Mouse (Mus musculus): Measurements from ENCODE around the gene Ssr1. TPM values are rescaled to one million over a fixed set of nuclear protein-coding genes. Genes with fewer than 3 reads are reported as not detected.

The Ssr1 gene
- total and polyA plus RNA-seq, 2 experiments from 2014 or later, result 23.3 to 76.3 TPM

DNA sequence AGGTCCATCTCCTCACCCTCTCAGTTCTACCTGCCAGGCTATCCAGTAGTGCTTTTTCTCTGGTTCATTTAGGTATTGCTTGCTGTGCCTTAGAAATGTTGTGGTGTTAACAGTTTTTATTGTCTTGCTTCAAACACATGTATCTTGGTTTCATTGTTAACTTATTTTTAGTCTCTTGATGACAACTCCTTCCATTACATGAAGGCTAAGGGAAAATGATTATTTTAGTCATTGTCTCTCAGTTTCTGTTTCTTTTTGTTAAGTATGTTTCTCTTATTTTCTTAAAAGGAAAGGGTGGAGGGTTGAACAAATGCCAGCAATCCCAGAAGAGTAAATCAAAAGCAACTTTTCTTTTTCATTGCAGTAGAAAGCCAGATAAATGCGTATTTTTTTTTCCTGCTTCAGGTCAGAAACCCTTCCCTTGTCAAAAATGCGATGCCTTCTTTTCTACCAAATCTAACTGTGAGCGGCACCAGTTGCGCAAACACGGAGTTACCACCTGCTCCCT is 52.8 kb downstream of the Ssr1 start:
- Histone ChIP-seq H3K9me3 (ENCODE audit: low read length) (no peaks in the 10 kb centered on the region), H3K27ac (no peak overlapping the region), H3K4me2 (ENCODE audit: low read depth, low read length) (no peak overlapping the region), H3K4me3 (ENCODE audit: low read length) (no peak overlapping the region), H3K36me3 (ENCODE audit: insufficient read depth, low read length) (no peaks in the 10 kb centered on the region), H3K27me3 (ENCODE audit: insufficient read depth, low read length) (no peaks in the 10 kb centered on the region), H3K4me1 (ENCODE audit: insufficient read depth, low read length) (no peaks in the 10 kb centered on the region), H3K9ac (replicated peaks; ENCODE audit: low read length) (no peak overlapping the region)
- ATAC-seq, result no peak
- 81% methylated on average over 5 of the region's 5 CpGs for WGBS
- DNase-seq (ENCODE audit: low spot score), result no peak
- no peak for TF ChIP-seq CTCF (IDR thresholded peaks at IDR 0.05; ENCODE audit: low read depth)

DNA sequence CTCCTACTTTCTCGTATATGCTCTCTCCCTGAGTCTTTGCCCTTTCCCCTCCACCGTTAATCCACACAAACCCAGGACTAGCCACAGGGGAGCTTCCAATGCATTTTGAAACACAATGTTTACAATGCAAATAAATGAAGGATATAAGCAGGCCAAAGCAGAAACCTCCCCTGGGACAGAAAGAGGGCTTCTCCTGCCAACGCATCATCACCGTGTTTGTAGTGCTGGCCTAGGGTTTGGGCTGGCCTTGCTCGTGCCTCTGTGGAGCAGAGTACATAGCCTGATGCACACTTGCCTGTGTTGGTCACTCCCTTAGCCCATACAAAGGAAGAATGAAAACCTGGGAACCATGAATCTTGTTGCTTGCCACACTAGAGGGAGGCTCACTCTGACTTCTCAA is 53.4 kb downstream of the Ssr1 start:
- Histone ChIP-seq H3K27me3 (ENCODE audit: insufficient read depth, low read length) (no peaks in the 10 kb centered on the region), H3K27ac (no peak overlapping the region), H3K4me1 (ENCODE audit: insufficient read depth, low read length) (no peaks in the 10 kb centered on the region), H3K4me3 (ENCODE audit: low read length) (no peak overlapping the region), H3K36me3 (ENCODE audit: insufficient read depth, low read length) (no peaks in the 10 kb centered on the region), H3K9ac (replicated peaks; ENCODE audit: low read length) (no peak overlapping the region), H3K9me3 (ENCODE audit: low read length) (no peaks in the 10 kb centered on the region), H3K4me2 (ENCODE audit: low read depth, low read length) (no peak overlapping the region)
- no peak for TF ChIP-seq CTCF (IDR thresholded peaks at IDR 0.05; ENCODE audit: low read depth)
- no peak for DNase-seq (ENCODE audit: low spot score)
- WGBS, result 66% methylated on average over 5 of the region's 5 CpGs
- no peak for ATAC-seq

DNA sequence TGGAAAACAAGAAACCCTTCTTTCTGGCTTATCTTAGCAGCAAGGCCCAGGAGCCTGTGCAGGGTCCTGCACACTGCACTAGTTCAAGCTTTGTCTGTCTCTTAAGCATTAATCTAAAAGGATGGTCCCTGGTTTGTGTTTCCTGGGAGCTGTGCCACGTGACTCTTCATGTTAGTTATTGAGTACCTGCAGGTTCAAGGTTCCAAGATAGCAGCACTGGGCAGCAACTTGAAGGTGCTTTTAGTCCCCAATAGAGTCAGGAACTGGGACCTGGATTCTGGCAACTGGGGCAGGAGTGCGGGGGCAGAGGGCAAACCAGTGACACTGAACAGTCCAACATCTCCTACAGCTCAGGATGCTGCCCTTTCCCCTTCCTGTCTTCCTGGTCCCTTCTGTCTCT is 53.9 kb downstream of the Ssr1 start:
- Histone ChIP-seq H3K36me3 (ENCODE audit: insufficient read depth, low read length) (no peaks in the 10 kb centered on the region), H3K27ac (no peak overlapping the region), H3K4me1 (ENCODE audit: insufficient read depth, low read length) (no peaks in the 10 kb centered on the region), H3K27me3 (ENCODE audit: insufficient read depth, low read length) (no peaks in the 10 kb centered on the region), H3K9me3 (ENCODE audit: low read length) (no peaks in the 10 kb centered on the region), H3K4me3 (ENCODE audit: low read length) (no peak overlapping the region), H3K4me2 (ENCODE audit: low read depth, low read length) (no peak overlapping the region), H3K9ac (replicated peaks; ENCODE audit: low read length) (no peak overlapping the region)
- no peak for DNase-seq (ENCODE audit: low spot score)
- 87% methylated on average over 2 of the region's 2 CpGs for WGBS
- no peak for TF ChIP-seq CTCF (IDR thresholded peaks at IDR 0.05; ENCODE audit: low read depth)
- ATAC-seq, result no peak

DNA sequence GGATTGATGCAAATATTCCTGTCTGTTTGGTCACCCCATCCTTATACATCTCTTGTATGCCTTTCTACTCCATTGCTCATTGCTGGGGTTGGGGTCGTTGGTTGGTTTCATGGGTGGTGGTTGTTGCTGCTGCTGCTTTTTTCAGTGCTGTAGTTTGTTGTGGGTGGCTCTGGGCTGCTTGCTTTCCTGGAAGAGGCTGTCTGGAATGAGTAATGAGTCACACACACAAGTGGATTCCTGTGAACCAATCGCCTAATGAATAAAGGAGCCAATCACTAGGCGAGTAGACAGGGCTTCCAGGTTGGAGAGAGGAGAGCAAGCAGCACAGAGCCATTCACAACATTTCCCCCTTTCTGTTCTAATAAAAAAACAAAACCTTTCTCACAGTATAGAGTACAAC is 57.7 kb downstream of the Ssr1 start:
- Histone ChIP-seq H3K9ac (replicated peaks; ENCODE audit: low read length) (no peak overlapping the region), H3K27ac (no peak overlapping the region), H3K27me3 (ENCODE audit: insufficient read depth, low read length) (no peaks in the 10 kb centered on the region), H3K4me1 (ENCODE audit: insufficient read depth, low read length) (no peaks in the 10 kb centered on the region), H3K36me3 (ENCODE audit: insufficient read depth, low read length) (no peaks in the 10 kb centered on the region), H3K4me3 (ENCODE audit: low read length) (no peak overlapping the region), H3K4me2 (ENCODE audit: low read depth, low read length) (no peak overlapping the region), H3K9me3 (ENCODE audit: low read length) (no peaks in the 10 kb centered on the region)
- ATAC-seq (no peak), DNase-seq (ENCODE audit: low spot score) (no peak)
- no peak for TF ChIP-seq CTCF (IDR thresholded peaks at IDR 0.05; ENCODE audit: low read depth)
- WGBS, result 74% methylated on average over 3 of the region's 3 CpGs

DNA sequence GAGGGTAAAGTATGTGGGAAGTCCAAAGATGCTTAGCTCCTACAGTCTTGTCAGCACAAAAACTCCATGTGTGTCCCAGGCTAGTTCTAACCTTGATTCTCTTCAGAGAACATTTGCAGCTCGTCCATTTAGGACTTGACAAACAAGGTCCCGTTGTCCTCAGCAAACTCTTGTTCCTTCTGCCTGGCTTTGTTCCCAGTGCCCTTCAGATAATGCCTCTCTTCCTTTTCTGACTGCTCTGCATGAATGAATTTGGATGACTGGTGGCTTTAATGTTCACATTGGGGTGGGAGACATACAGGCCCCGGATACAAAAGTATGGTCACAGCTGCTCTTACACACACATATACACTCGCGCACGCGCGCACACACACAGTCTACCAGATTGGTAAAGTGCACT is 59.1 kb downstream of the Ssr1 start:
- ATAC-seq, result peak; percentile 68
- no peak for TF ChIP-seq CTCF (IDR thresholded peaks at IDR 0.05; ENCODE audit: low read depth)
- Histone ChIP-seq H3K4me3 (ENCODE audit: low read length) (no peak overlapping the region), H3K4me2 (ENCODE audit: low read depth, low read length) (no peak overlapping the region), H3K9ac (replicated peaks; ENCODE audit: low read length) (no peak overlapping the region), H3K9me3 (ENCODE audit: low read length) (no peaks in the 10 kb centered on the region), H3K4me1 (ENCODE audit: insufficient read depth, low read length) (no peaks in the 10 kb centered on the region), H3K27ac (peak overlapping the region; percentile 17; the same call in 1 of the 2 replicates), H3K36me3 (ENCODE audit: insufficient read depth, low read length) (no peaks in the 10 kb centered on the region; the same call in 1 of the 2 replicates), H3K27me3 (ENCODE audit: insufficient read depth, low read length) (no peaks in the 10 kb centered on the region)
- WGBS, result 49% methylated on average over 8 of the region's 8 CpGs
- DNase-seq (ENCODE audit: low spot score), result peak; percentile 54

DNA sequence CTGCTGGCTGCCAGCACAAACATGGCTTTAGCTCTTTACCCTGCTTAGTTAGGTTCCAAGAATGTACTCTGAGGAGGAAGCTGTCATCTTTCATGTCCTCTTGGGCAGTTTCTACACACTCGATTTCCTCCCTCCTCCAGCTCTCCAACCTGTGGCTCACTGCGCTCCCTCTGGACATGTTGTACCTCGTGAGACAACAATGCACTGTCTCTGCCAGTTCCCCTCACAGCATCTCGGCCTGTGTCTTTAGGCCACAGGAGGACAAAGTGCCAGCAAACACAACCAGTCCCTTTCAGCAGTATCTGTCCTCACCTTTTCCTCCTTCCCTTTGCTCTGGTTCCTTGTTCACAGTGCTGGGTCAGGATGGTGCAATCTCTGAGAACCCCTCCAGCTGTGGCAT is 59.9 kb downstream of the Ssr1 start:
- H3K4me2 ChIP-seq (ENCODE audit: low read depth, low read length), result no peak overlapping the region
- H3K27ac ChIP-seq, result peak overlapping the region; percentile 17; the same call in 1 of the 2 replicates
- no peaks in the 10 kb centered on the region for H3K4me1 ChIP-seq (ENCODE audit: insufficient read depth, low read length)
- no peak overlapping the region for H3K4me3 ChIP-seq (ENCODE audit: low read length)
- no peaks in the 10 kb centered on the region; the same call in 1 of the 2 replicates for H3K36me3 ChIP-seq (ENCODE audit: insufficient read depth, low read length)
- H3K9ac ChIP-seq (replicated peaks; ENCODE audit: low read length), result no peak overlapping the region
- ATAC-seq, result no peak
- no peaks in the 10 kb centered on the region for H3K9me3 ChIP-seq (ENCODE audit: low read length)
- no peaks in the 10 kb centered on the region for H3K27me3 ChIP-seq (ENCODE audit: insufficient read depth, low read length)
- DNase-seq (ENCODE audit: low spot score), result no peak
- whole genome bisulfite sequencing, result 62% methylated on average over 4 of the region's 4 CpGs
- TF ChIP-seq CTCF (IDR thresholded peaks at IDR 0.05; ENCODE audit: low read depth), result 0 out of 2 replicates have a peak, but pooled peaks have one; percentile 17

DNA sequence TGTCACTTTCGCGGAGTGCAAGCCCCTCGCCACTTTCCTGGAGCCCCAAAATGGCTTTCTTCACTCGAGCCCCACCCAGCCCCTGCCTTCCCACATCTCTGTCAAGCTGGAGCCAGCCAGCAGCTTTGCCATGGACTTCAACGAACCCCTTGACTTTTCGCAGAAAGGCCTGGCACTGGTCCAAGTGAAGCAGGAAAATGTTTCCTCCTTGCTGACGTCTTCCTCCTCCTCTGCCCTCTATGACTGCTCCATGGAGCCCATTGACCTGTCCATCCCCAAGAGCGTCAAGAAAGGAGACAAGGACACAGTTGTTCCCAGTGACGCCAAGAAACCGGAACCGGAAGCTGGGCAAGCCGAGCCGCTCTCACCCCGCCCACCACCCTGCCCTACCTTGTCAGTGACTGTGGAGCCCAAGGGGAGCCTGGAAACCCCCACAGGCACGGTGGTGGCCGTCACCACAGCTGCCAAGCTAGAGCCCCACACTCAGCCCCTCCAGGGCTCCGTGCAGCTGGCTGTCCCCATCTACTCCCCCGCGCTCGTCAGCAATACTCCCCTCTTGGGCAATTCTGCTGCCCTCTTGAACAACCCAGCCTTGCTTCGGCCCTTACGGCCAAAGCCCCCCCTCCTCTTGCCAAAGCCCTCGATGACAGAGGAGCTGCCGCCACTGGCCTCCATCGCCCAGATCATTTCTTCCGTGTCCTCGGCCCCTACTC is 62.7 kb downstream of the Ssr1 start:
- no peaks in the 10 kb centered on the region for H3K4me1 ChIP-seq (ENCODE audit: insufficient read depth, low read length)
- DNase-seq (ENCODE audit: low spot score), result no peak
- H3K4me3 ChIP-seq (ENCODE audit: low read length), result no peak overlapping the region
- ATAC-seq, result no peak
- WGBS, result 68% methylated on average over 27 of the region's 27 CpGs
- no peak overlapping the region for H3K27ac ChIP-seq
- no peaks in the 10 kb centered on the region for H3K9me3 ChIP-seq (ENCODE audit: low read length)
- no peaks in the 10 kb centered on the region; the same call in 1 of the 2 replicates for H3K36me3 ChIP-seq (ENCODE audit: insufficient read depth, low read length)
- H3K9ac ChIP-seq (replicated peaks; ENCODE audit: low read length), result no peak overlapping the region
- no peaks in the 10 kb centered on the region for H3K27me3 ChIP-seq (ENCODE audit: insufficient read depth, low read length)
- TF ChIP-seq CTCF (IDR thresholded peaks at IDR 0.05; ENCODE audit: low read depth), result no peak
- H3K4me2 ChIP-seq (ENCODE audit: low read depth, low read length), result no peak overlapping the region
